ENCODE assay signal across 19 mouse cellular contexts in the genomic region with DNA sequence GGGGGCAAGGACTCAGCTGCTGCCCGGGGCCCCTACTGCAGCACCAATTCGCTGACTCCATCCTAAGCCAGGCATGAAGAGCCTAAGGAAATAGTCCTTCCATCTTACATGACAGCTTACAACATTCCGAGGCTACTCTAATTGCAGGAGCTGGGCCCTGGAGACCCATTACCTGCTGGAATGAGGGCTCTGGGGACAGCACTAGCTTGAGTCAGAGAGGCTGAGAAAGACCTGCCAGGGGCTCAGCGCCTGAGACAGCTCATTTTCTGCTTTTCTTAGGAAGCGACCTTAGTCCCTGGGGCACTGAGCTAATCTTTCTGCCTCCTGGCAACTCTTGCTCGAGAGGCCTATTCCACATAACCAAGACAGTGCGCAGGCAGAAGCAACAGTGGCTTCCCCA. TPM values are rescaled to one million over a fixed set of nuclear protein-coding genes. Genes with fewer than 3 reads are reported as not detected.
DNase-seq lines count a peak whose midpoint lies in the region; ATAC-seq and TF ChIP-seq lines count a peak whose summit lies in the region.
"Had no signal": no experiment of that assay in that cellular context is flagged by ENCODE, and none has a peak within 500 bp of the region (broad histone marks: within the 10 kb centered on the region; RNA-seq: fewer than 3 reads in every experiment).

No protein-coding gene starts in this region.

- no peak overlapping the region for H3K27ac ChIP-seq in midbrain, postnatal 0 days (ENCODE audit: low read depth, low read length)
- no peak overlapping the region for H3K27ac ChIP-seq in kidney, adult 2 months (ENCODE audit: insufficient read depth, low read depth, low read length)
- H3K27ac ChIP-seq: embryonic facial prominence, embryonic 13.5 days; forebrain, embryonic 13.5 days; limb, embryonic 13.5 days; stomach, embryonic 15.5 days had no signal

- DNase-seq in gastrocnemius, adult 18-20 months (ENCODE audit: low spot score): peak; percentile 49
- no peak for DNase-seq in gastrocnemius, adult 8-10 months (ENCODE audit: low spot score in 2 of 2)
- peak; percentile 48 for DNase-seq in adipocyte (ENCODE audit: low spot score)
- DNase-seq in gastrocnemius, postnatal 14 days: peak; percentile 57
- peak; percentile 19 for DNase-seq in midbrain, postnatal 0 days (ENCODE audit: low spot score)
- no peak for DNase-seq in thymus, postnatal 25 days
- DNase-seq in kidney, adult 2 months: no peak
- no peak for DNase-seq in lung, postnatal 36 days
- DNase-seq: adrenal gland, adult 2 months; cerebellum, postnatal 10 days; kidney, postnatal 25 days; lung, postnatal 4 days; thymus, postnatal 36 days had no signal

- H3K9ac ChIP-seq in midbrain, postnatal 0 days (replicated peaks; ENCODE audit: low read length, poor library complexity, severe bottlenecking): no peak overlapping the region
- H3K9ac ChIP-seq: embryonic facial prominence, embryonic 13.5 days; forebrain, embryonic 13.5 days; limb, embryonic 13.5 days; stomach, embryonic 15.5 days had no signal

- H3K27me3 ChIP-seq in midbrain, postnatal 0 days (ENCODE audit: insufficient read depth, low read length): no peaks in the 10 kb centered on the region
- H3K27me3 ChIP-seq in kidney, adult 2 months (replicated peaks; ENCODE audit: control insufficient read depth, insufficient read depth, low read length): no peaks in the 10 kb centered on the region
- H3K27me3 ChIP-seq: embryonic facial prominence, embryonic 13.5 days; forebrain, embryonic 13.5 days; limb, embryonic 13.5 days; stomach, embryonic 15.5 days had no signal

- WGBS in midbrain, postnatal 0 days: 45% methylated on average over 7 of the region's 7 CpGs
- 71% methylated on average over 7 of the region's 7 CpGs for WGBS in kidney, adult 2 months

- TF ChIP-seq CTCF in midbrain, postnatal 0 days (IDR thresholded peaks at IDR 0.05): no peak
- TF ChIP-seq CTCF in kidney, adult 2 months (conservative IDR thresholded peaks at IDR 0.05; ENCODE audit: insufficient read depth, insufficient read length, low read depth, low read length): no peak

- peak; percentile 14; the same call in 1 of the 2 replicates for ATAC-seq in midbrain, postnatal 0 days (ENCODE audit: low FRiP score)
- ATAC-seq: forebrain, embryonic 13.5 days had no signal

- no peak overlapping the region for H3K4me3 ChIP-seq in midbrain, postnatal 0 days (ENCODE audit: low read depth, low read length)
- no peak overlapping the region for H3K4me3 ChIP-seq in kidney, adult 2 months (ENCODE audit: insufficient read depth, low read depth, low read length)
- H3K4me3 ChIP-seq: embryonic facial prominence, embryonic 13.5 days; forebrain, embryonic 13.5 days; limb, embryonic 13.5 days; stomach, embryonic 15.5 days had no signal

- no peak for TF ChIP-seq POLR2A in kidney, adult 2 months (IDR thresholded peaks at IDR 0.05; ENCODE audit: low read depth, low read length)

- no peaks in the 10 kb centered on the region; the same call in 1 of the 2 replicates for H3K4me1 ChIP-seq in midbrain, postnatal 0 days (ENCODE audit: insufficient read depth, low read length)
- H3K4me1 ChIP-seq in kidney, adult 2 months (ENCODE audit: control insufficient read depth, insufficient read depth, low read length): no peaks in the 10 kb centered on the region

- H3K4me2 ChIP-seq in midbrain, postnatal 0 days (ENCODE audit: low read depth, low read length, poor library complexity, severe bottlenecking): no peak overlapping the region
- H3K4me2 ChIP-seq: embryonic facial prominence, embryonic 13.5 days; forebrain, embryonic 13.5 days; limb, embryonic 13.5 days; stomach, embryonic 15.5 days had no signal

- H3K9me3 ChIP-seq in midbrain, postnatal 0 days (ENCODE audit: low read length): no peaks in the 10 kb centered on the region
- H3K9me3 ChIP-seq: embryonic facial prominence, embryonic 13.5 days; forebrain, embryonic 13.5 days; limb, embryonic 13.5 days; stomach, embryonic 15.5 days had no signal

- intact Hi-C loops in gastrocnemius, postnatal 14 days (cut with DNase I; ENCODE audit: low total_unique reads): no loop called here

- peaks cover 6% of the 10 kb centered on the region; the same call in 1 of the 2 replicates for H3K36me3 ChIP-seq in midbrain, postnatal 0 days (ENCODE audit: insufficient read depth, low read length)
- no peaks in the 10 kb centered on the region for H3K36me3 ChIP-seq in kidney, adult 2 months (ENCODE audit: control insufficient read depth, insufficient read depth, low read length)
- H3K36me3 ChIP-seq: stomach, embryonic 15.5 days had no signal

RNA-seq across cellular contexts. Expression of a gene that starts 31.3 kb away (rescaled TPM):
- total RNA-seq in gastrocnemius, adult 18-20 months (2021): not detected
- not detected for total RNA-seq in gastrocnemius, adult 8-10 months (2022)
- total RNA-seq in gastrocnemius, postnatal 14 days (2021): not detected
- total RNA-seq in midbrain, postnatal 0 days (2014; rRNA removed): not detected in 2 replicates
- polyA plus RNA-seq in midbrain, postnatal 0 days (2015; fragmentation: Nextera tagmentation; extraction: Ambion mirVana): not detected in 2 replicates
- 0.65 and 1.5 TPM in 2 replicates for polyA plus RNA-seq in kidney, adult 2 months (2012; rRNA removed)
- total RNA-seq: gastrocnemius, postnatal 4 days had no signal
- polyA plus RNA-seq: embryonic facial prominence, embryonic 13.5 days; forebrain, embryonic 13.5 days; intestine, embryonic 14.5 days had no signal

RNA-seq across cellular contexts. Expression of a gene that starts 54.4 kb away (rescaled TPM):
- total RNA-seq in gastrocnemius, adult 18-20 months (2021): 1 to 10 TPM; 5.1 to 6.3 TPM
- total RNA-seq in gastrocnemius, adult 8-10 months (2022): 1 to 10 TPM; 2.7 to 5.7 (median 4.5) TPM
- 10 to 100 TPM; 15.2 to 17.7 TPM for total RNA-seq in gastrocnemius, postnatal 14 days (2021)
- 25.2 and 27.1 TPM in 2 replicates for total RNA-seq in midbrain, postnatal 0 days (2014; rRNA removed)
- polyA plus RNA-seq in midbrain, postnatal 0 days (2015; fragmentation: Nextera tagmentation; extraction: Ambion mirVana): 16.0 and 16.8 TPM in 2 replicates
- 8.8 and 10.8 TPM in 2 replicates for polyA plus RNA-seq in kidney, adult 2 months (2012; rRNA removed)

RNA-seq across cellular contexts. Expression of a gene that starts 55.7 kb away (rescaled TPM):
- total RNA-seq in gastrocnemius, adult 18-20 months (2021): 1 to 10 TPM in 1 of 2 experiments, under 1 TPM in 1; 0.88 to 1.2 TPM
- total RNA-seq in gastrocnemius, adult 8-10 months (2022): under 1 TPM; 0.31 to 0.58 (median 0.47) TPM
- 1 to 10 TPM; 3.7 to 4.2 TPM for total RNA-seq in gastrocnemius, postnatal 14 days (2021)
- 1.1 and 1.6 TPM in 2 replicates for total RNA-seq in midbrain, postnatal 0 days (2014; rRNA removed)
- polyA plus RNA-seq in midbrain, postnatal 0 days (2015; fragmentation: Nextera tagmentation; extraction: Ambion mirVana): 0.27 and 0.31 TPM in 2 replicates
- polyA plus RNA-seq in kidney, adult 2 months (2012; rRNA removed): 1.3 and 1.7 TPM in 2 replicates

Comparison
In these comparisons a context has a peak if more than half of its experiments do, and no peak if none do; other contexts are left out.
1. DNase-seq: peak in gastrocnemius, adult 18-20 months (single experiment), adipocyte (single experiment), gastrocnemius, postnatal 14 days (single experiment) and midbrain, postnatal 0 days (single experiment); none in gastrocnemius, adult 8-10 months (0 of 2), thymus, postnatal 25 days (single experiment), kidney, adult 2 months (single experiment) and lung, postnatal 36 days (single experiment).